Mouse (Mus musculus) layer of hippocampus, postnatal 10 days (tissue): ENCODE data around the gene Vstm2l. TPM values are rescaled to one million over a fixed set of nuclear protein-coding genes. Genes with fewer than 3 reads are reported as not detected.

Experiments used
- DNase-seq, 2 experiments: peaks; one replicate each; pipeline ENCODE4 v3.0.0; 2021; ENCODE audit warnings: low spot score in 2 of 2
- total RNA-seq, 2 experiments: library from RNA; stranded (reverse); gene quantifications; 2 replicates each; pipeline ENCODE4 v1.2.3; 2021

Vstm2l gene
- total RNA-seq, 2 experiments from 2014 or later = 186 to 200 TPM

DNA sequence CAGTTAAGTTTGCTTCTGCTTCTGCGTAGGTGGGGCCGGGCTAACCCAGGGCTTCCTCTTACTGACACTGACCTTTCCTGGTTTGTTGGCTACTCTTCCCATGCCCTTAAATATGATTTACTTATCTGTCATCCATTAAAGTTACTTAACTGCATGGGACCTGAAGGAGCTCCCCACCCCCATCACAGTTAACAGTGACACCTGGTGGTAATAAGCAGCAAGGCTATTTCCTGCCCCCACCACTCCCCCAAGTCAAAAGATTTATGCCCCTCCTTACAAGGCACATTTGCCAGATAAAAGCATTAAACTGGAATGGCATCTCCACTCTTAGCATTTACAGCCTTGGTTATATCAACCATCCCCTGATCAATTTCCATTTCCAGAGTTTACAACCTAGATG is 75.5 kb downstream of the Vstm2l start:
- DNase-seq = no peak

DNA sequence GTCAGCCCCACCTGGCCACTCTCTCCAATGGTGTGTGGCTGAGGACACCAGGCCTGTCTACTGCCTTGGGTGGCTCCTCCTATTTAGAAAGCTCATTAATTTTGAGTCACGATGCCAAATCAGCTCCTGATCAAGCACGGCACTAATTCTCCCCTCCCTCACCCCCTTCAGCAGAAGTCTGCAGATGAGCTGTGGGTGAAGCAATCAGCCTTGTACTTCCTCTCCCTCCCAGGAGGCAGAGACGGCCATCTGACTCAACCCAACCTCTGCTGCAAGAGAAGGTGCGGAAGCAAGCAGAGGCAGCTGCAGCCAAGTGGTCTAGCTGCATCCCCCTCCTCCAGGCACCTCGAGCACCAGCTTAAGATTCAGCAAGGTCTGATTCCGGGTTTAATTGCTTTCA is 76.6 kb downstream of the Vstm2l start:
- no peak for DNase-seq

DNA sequence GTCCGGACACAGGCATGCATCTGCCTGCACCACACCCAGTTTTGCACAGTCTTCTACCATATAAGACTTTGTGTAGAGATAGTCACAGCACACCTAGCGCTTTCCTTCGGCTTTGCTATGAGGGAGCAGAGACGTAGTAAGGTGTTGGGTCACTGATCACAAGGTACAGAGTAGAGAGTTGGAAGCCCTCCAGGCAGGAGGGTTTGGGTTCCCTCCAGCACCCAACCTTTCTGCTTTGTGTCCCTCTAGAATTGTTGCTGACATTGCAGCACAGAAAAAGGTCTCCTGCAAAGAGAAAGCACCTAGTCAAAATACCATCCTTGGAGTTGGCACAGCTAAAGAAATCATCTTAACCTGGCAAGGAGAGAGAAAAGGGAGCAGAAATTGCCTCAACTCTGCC is 78.0 kb downstream of the Vstm2l start:
- DNase-seq = no peak

Other genes with a start within 250 kb of the Vstm2l start
- gene Ctnnbl1, start 177.3 kb upstream of the Vstm2l start, total RNA-seq = 10 to 100 TPM; 23.0 to 28.0 TPM
- 10 to 100 TPM; 15.3 to 19.0 TPM for gene Tti1, start 113.8 kb downstream of the Vstm2l start, total RNA-seq
- 10 to 100 TPM; 34.0 to 36.6 TPM for gene Rprd1b, start 113.8 kb downstream of the Vstm2l start, total RNA-seq
- gene Tgm2, start 231.8 kb downstream of the Vstm2l start, total RNA-seq = 1 to 10 TPM; 5.7 to 6.8 TPM